Mouse (Mus musculus) ES-E14 (cell line): Measurements from ENCODE around the gene Fam172a.

Experiments used
- MAFK ChIP-seq: IDR thresholded peaks from 2 replicates; pipeline ENCODE4 v1.6.1; 2014; ENCODE audit warnings: mild to moderate bottlenecking, low read depth, low read length, inconsistent platforms; ENCODE audit not compliant: insufficient read depth
- ZC3H11A ChIP-seq: IDR thresholded peaks from 2 replicates; pipeline ENCODE4 v1.6.1; 2012; ENCODE audit warnings: low read depth, mild to moderate bottlenecking, inconsistent platforms, low read length, borderline replicate concordance

DNA sequence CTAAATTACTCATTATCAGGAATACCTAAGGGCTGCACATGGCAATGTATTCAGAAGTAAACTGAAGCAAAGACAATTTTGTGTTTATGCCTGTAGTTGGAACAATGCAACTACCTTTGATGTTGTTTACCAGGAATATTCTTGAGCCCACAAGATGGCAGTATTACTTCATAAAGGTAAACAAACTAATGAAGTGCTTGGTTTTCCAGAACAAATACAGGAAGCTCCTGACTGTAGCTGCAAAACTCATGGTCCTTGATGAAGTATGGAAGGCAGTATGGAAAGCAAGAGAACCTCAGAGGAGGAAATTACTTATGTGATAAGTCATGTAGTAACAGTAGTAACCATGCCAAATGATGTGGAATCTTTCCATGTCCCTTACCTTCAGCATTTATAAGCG is 163.0 kb downstream of the Fam172a start:
- TF ChIP-seq MAFK (no peak), ZC3H11A (no peak)
